Comparison of ENCODE assay signal across 24 mouse cellular contexts in the genomic region with DNA sequence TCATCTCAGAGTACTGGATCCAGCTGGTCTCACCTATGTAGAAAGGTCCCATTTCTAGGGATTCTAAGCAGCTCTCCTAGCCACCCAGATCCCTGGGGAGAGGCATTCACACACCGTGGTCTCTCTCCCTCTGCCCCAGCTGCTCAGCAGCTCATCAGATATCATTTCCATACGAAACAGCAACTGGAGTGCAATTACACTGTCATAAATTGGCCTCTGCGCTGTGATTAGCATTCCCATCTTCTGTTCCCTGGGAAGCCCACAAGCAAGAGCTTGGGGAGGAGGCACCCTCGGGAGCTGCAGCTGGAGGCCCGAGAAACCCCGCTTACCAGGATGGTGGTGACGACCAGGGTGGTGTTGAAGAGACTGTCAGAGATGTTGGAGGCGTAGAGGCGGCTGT.
DNase-seq lines count a peak whose midpoint lies in the region; ATAC-seq and TF ChIP-seq lines count a peak whose summit lies in the region.
"Had no signal": no experiment of that assay in that cellular context is flagged by ENCODE, and none has a peak within 500 bp of the region (broad histone marks: within the 10 kb centered on the region; RNA-seq: fewer than 3 reads in every experiment).

No protein-coding gene starts in this region.

- H3K9ac ChIP-seq in forebrain, embryonic 12.5 days, result no peak overlapping the region
- no peak overlapping the region for H3K9ac ChIP-seq in forebrain, postnatal 0 days
- H3K9ac ChIP-seq in midbrain, embryonic 13.5 days (replicated peaks), result no peak overlapping the region
- H3K9ac ChIP-seq: heart, embryonic 12.5 days; heart, embryonic 15.5 days; hindbrain, embryonic 14.5 days had no signal

- 78% methylated on average over 9 of the region's 9 CpGs for WGBS in forebrain, embryonic 12.5 days
- 84% methylated on average over 9 of the region's 9 CpGs for WGBS in forebrain, embryonic 10.5 days
- WGBS in forebrain, postnatal 0 days, result 66% methylated on average over 9 of the region's 9 CpGs
- WGBS in midbrain, embryonic 13.5 days, result 74% methylated on average over 9 of the region's 9 CpGs

- TF ChIP-seq CTCF in forebrain, postnatal 0 days (IDR thresholded peaks at IDR 0.05; ENCODE audit: low read depth), result no peak

- H3K9me3 ChIP-seq in forebrain, embryonic 12.5 days, result no peaks in the 10 kb centered on the region
- no peaks in the 10 kb centered on the region for H3K9me3 ChIP-seq in forebrain, embryonic 10.5 days
- no peaks in the 10 kb centered on the region for H3K9me3 ChIP-seq in forebrain, postnatal 0 days (ENCODE audit: low read length)
- no peaks in the 10 kb centered on the region for H3K9me3 ChIP-seq in midbrain, embryonic 13.5 days
- H3K9me3 ChIP-seq: heart, embryonic 12.5 days; heart, embryonic 15.5 days had no signal

- H3K4me3 ChIP-seq in forebrain, embryonic 12.5 days (replicated peaks), result no peak overlapping the region
- no peak overlapping the region for H3K4me3 ChIP-seq in forebrain, embryonic 10.5 days
- H3K4me3 ChIP-seq in forebrain, postnatal 0 days (ENCODE audit: low read depth, low read length), result no peak overlapping the region
- H3K4me3 ChIP-seq in midbrain, embryonic 13.5 days (replicated peaks), result no peak overlapping the region
- H3K4me3 ChIP-seq: gastrocnemius, adult 2 months; heart, embryonic 12.5 days; heart, embryonic 15.5 days had no signal

- H3K27ac ChIP-seq in forebrain, embryonic 12.5 days, result peak overlapping the region; percentile 38; the same call in 1 of the 2 replicates
- no peak overlapping the region for H3K27ac ChIP-seq in forebrain, embryonic 10.5 days
- H3K27ac ChIP-seq in forebrain, postnatal 0 days (ENCODE audit: low read depth, low read length), result no peak overlapping the region
- H3K27ac ChIP-seq in midbrain, embryonic 13.5 days, result no peak overlapping the region
- H3K27ac ChIP-seq: gastrocnemius, adult 2 months; heart, embryonic 15.5 days; hindbrain, embryonic 14.5 days; hindbrain, postnatal 0 days had no signal

- peaks cover 25% of the 10 kb centered on the region; the same call in 1 of the 2 replicates for H3K27me3 ChIP-seq in forebrain, embryonic 12.5 days
- H3K27me3 ChIP-seq in forebrain, embryonic 10.5 days (ENCODE audit: poor library complexity, severe bottlenecking), result peaks cover 15% of the 10 kb centered on the region
- no peaks in the 10 kb centered on the region for H3K27me3 ChIP-seq in forebrain, postnatal 0 days (ENCODE audit: insufficient read depth, low read length)
- no peaks in the 10 kb centered on the region; the same call in 1 of the 2 replicates for H3K27me3 ChIP-seq in midbrain, embryonic 13.5 days

- no peak for ATAC-seq in forebrain, embryonic 12.5 days (ENCODE audit: low FRiP score)
- peak; percentile 78 for ATAC-seq in forebrain, postnatal 0 days
- ATAC-seq in midbrain, embryonic 13.5 days, result no peak
- ATAC-seq: activated CD4-positive, CD25-positive, alpha-beta regulatory T cell, adult 4 months; hindbrain, postnatal 0 days; inflammation-experienced regulatory T-cells, adult 6 months; intestine, embryonic 16.5 days had no signal

- no peaks in the 10 kb centered on the region for H3K36me3 ChIP-seq in forebrain, embryonic 12.5 days (replicated peaks)
- H3K36me3 ChIP-seq in forebrain, embryonic 10.5 days (replicated peaks), result no peaks in the 10 kb centered on the region
- no peaks in the 10 kb centered on the region for H3K36me3 ChIP-seq in forebrain, postnatal 0 days (ENCODE audit: insufficient read depth)
- no peaks in the 10 kb centered on the region for H3K36me3 ChIP-seq in midbrain, embryonic 13.5 days
- H3K36me3 ChIP-seq: heart, embryonic 12.5 days; heart, embryonic 15.5 days had no signal

- no peak overlapping the region for H3K4me2 ChIP-seq in forebrain, embryonic 12.5 days
- H3K4me2 ChIP-seq in forebrain, postnatal 0 days (ENCODE audit: low read depth), result no peak overlapping the region
- no peak overlapping the region for H3K4me2 ChIP-seq in midbrain, embryonic 13.5 days (replicated peaks)
- H3K4me2 ChIP-seq: heart, embryonic 12.5 days; heart, embryonic 15.5 days; hindbrain, embryonic 14.5 days had no signal

- H3K4me1 ChIP-seq in forebrain, embryonic 12.5 days, result peaks cover 7% of the 10 kb centered on the region; the same call in 1 of the 2 replicates
- peaks cover 8% of the 10 kb centered on the region for H3K4me1 ChIP-seq in forebrain, embryonic 10.5 days
- no peaks in the 10 kb centered on the region for H3K4me1 ChIP-seq in forebrain, postnatal 0 days (ENCODE audit: insufficient read depth)
- peaks cover 11% of the 10 kb centered on the region for H3K4me1 ChIP-seq in midbrain, embryonic 13.5 days (replicated peaks)
- H3K4me1 ChIP-seq: heart, embryonic 12.5 days; heart, embryonic 15.5 days had no signal

- no peak for DNase-seq in forebrain, embryonic 10.5 days (ENCODE audit: extremely low spot score, low spot score)
- DNase-seq in layer of hippocampus, adult 9-11 months, result peak; percentile 28
- DNase-seq in layer of hippocampus, adult 18-20 months (ENCODE audit: low spot score in 2 of 2), result no peak
- peak; percentile 41 for DNase-seq in forebrain, postnatal 0 days
- DNase-seq in testis, postnatal 14 days (ENCODE audit: low spot score), result no peak
- DNase-seq: adrenal gland, adult 8-10 months; adrenal gland, postnatal 25 days; cerebellum, adult 18-20 months; cerebellum, adult 9-10 months; cerebellum, postnatal 14 days; gastrocnemius, adult 2 months; gastrocnemius, postnatal 25 days; heart, adult 18-20 months; heart, postnatal 10 days; heart, postnatal 36 days had no signal

Comparison
In these comparisons a context has a peak if more than half of its experiments do, and no peak if none do; other contexts are left out.
1. DNase-seq: peak in layer of hippocampus, adult 9-11 months (single experiment) and forebrain, postnatal 0 days (single experiment); none in forebrain, embryonic 10.5 days (single experiment), layer of hippocampus, adult 18-20 months (0 of 2) and testis, postnatal 14 days (single experiment).